Mouse (Mus musculus) small intestine, adult 2 months (tissue): Measurements from ENCODE around the gene Dnajc1.

ENCODE experiments used
- CTCF ChIP-seq: fragments of 200-500 bp; IDR thresholded peaks from 2 replicates; pipeline ENCODE4 v1.5.1; 2012; ENCODE audit warnings: low read depth, mild to moderate bottlenecking, control low read depth, inconsistent platforms, low read length, moderate library complexity, mixed read lengths; ENCODE audit not compliant: insufficient replicate concordance, insufficient read length; ENCODE audit errors: extremely low read depth
- POLR2A ChIP-seq: fragments of 200-500 bp; IDR thresholded peaks from 2 replicates; pipeline ENCODE4 v1.6.1; 2012; ENCODE audit warnings: low read depth, mild to moderate bottlenecking, control low read depth, inconsistent platforms, low read length, moderate library complexity

DNA sequence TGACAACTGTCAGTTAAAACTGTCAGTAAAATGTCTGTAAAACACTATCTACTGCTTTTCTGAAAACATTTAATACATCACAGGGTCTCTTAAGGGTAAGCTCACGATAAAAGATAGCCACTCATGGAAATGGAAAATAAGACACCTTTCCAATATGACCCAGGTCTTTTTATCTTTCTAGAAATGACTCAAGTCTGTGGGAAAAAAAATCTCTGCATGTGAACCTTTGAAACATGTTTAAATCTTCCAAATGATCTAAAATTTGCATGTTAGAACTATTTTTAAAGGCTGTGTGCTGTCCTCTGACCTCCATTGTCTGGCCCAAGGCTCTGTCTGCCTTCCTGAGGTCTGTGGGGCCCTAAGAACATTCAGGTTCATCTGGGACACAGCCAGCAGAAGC lies 11.0 kb upstream of the Dnajc1 start:
- TF ChIP-seq CTCF (no peak), POLR2A (no peak)
